Mouse (Mus musculus) embryonic facial prominence, embryonic 14.5 days (tissue): ENCODE data around the gene Fam189b. TPM values are rescaled to one million over a fixed set of nuclear protein-coding genes. Genes with fewer than 3 reads are reported as not detected.

Experiments used
- ATAC-seq: fragments of 200-750 bp; cut with Nextera tagmentation; 2 replicates; pipeline ENCODE4 v1.8.0; 2017; ENCODE audit warnings: low read depth, moderate number of reproducible peaks, moderate TSS enrichment
- DNase-seq: peaks from one replicate; pipeline ENCODE4 v3.0.0-alpha.2; 2015; ENCODE audit warnings: low spot score
- H3K27ac ChIP-seq: fragments of 300-500 bp; sonication (generic); replicated peaks from 2 replicates; pipeline ENCODE4 v1.5.1; 2014; ENCODE audit warnings: low read depth, mild to moderate bottlenecking, low read length, moderate library complexity
- H3K27me3 ChIP-seq: fragments of 300-500 bp; sonication (generic); replicated peaks from 2 replicates; pipeline ENCODE4 v1.6.1; 2014; ENCODE audit warnings: low read length; ENCODE audit not compliant: control insufficient read depth, insufficient read depth
- H3K36me3 ChIP-seq: fragments of 300-500 bp; sonication (generic); 2 replicates; pipeline ENCODE4 v1.6.1; 2014; ENCODE audit warnings: low read length, mixed read lengths; ENCODE audit not compliant: control insufficient read depth, insufficient read depth
- H3K4me1 ChIP-seq: fragments of 300-500 bp; sonication (generic); 2 replicates; pipeline ENCODE4 v1.6.1; 2014; ENCODE audit warnings: antibody characterized with exemption, low read length; ENCODE audit not compliant: control insufficient read depth, insufficient read depth
- H3K4me2 ChIP-seq: fragments of 300-500 bp; sonication (generic); 2 replicates; pipeline ENCODE4 v1.6.1; 2014; ENCODE audit warnings: low read depth, mild to moderate bottlenecking, low read length, moderate library complexity, mixed read lengths
- H3K4me3 ChIP-seq: fragments of 300-500 bp; sonication (generic); 2 replicates; pipeline ENCODE4 v1.5.1; 2014; ENCODE audit warnings: low read depth, mild to moderate bottlenecking, low read length
- H3K9ac ChIP-seq: fragments of 300-500 bp; sonication (generic); 2 replicates; pipeline ENCODE4 v1.6.1; 2014; ENCODE audit warnings: low read depth, mild to moderate bottlenecking, low read length, moderate library complexity, mixed read lengths
- H3K9me3 ChIP-seq: fragments of 300-500 bp; sonication (generic); 2 replicates; pipeline ENCODE4 v1.6.1; 2016; ENCODE audit warnings: low read length; ENCODE audit not compliant: control insufficient read depth
- WGBS: fragments of 180-500 bp; shearing (Covaris S2); extraction: QIAGEN DNeasy Blood & Tissue Kit; methylation state at CpG from one replicate; pipeline ENCODE4 v1.1.7; 2014; 5-methylcytosine and 5-hydroxymethylcytosine counted together
- polyA plus RNA-seq: library from polyadenylated mRNA; unstranded; fragments of >200 nt; fragmentation: Nextera tagmentation; extraction: Ambion mirVana; gene quantifications from 2 replicates; pipeline ENCODE4 v1.2.1, GENCODE M21; 2014

The Fam189b gene
- polyA plus RNA-seq, 1 experiment from 2014 or later: 27.9 TPM

- Histone ChIP-seq H3K9ac (peak overlapping the region; percentile 52; the same call in 1 of the 2 replicates), H3K9me3 (no peaks in the 10 kb centered on the region), H3K27me3 (no peaks in the 10 kb centered on the region), H3K36me3 (peaks cover 19% of the 10 kb centered on the region), H3K27ac (no peak overlapping the region), H3K4me3 (peak overlapping the region; percentile 38; the same call in 1 of the 2 replicates), H3K4me1 (peaks cover 18% of the 10 kb centered on the region), H3K4me2 (peak overlapping the region; percentile 67)
- peak; percentile 67 for DNase-seq
- ATAC-seq: 0 out of 2 replicates have a peak, but pooled peaks have one; percentile 2
- 42% methylated on average over 4 of the region's 4 CpGs for WGBS
Measured at GRCm38 (mm10) chr3:89225918-89226317, 43.0 kb downstream of the Fam189b start.

- Histone ChIP-seq H3K27me3 (no peaks in the 10 kb centered on the region), H3K4me1 (peaks cover 18% of the 10 kb centered on the region), H3K4me3 (peak overlapping the region; percentile 38), H3K9me3 (no peaks in the 10 kb centered on the region), H3K4me2 (peak overlapping the region; percentile 67), H3K27ac (peak overlapping the region; percentile 71; the same call in 1 of the 2 replicates), H3K9ac (peak overlapping the region; percentile 52), H3K36me3 (peaks cover 14% of the 10 kb centered on the region)
- DNase-seq (no peak), ATAC-seq (no peak)
- 25% methylated on average over 11 of the region's 11 CpGs for WGBS
Measured at GRCm38 (mm10) chr3:89226361-89226760, 43.4 kb downstream of the Fam189b start.

- DNase-seq (no peak), ATAC-seq (0 out of 2 replicates have a peak, but pooled peaks have one; percentile 1)
- no peaks in the 10 kb centered on the region for H3K27me3 ChIP-seq
- H3K4me1 ChIP-seq: peaks cover 18% of the 10 kb centered on the region
- H3K9ac ChIP-seq: peak within 1 kb of the TSS; percentile 53
- H3K4me3 ChIP-seq: peak within 1 kb of the TSS; percentile 38
- H3K4me2 ChIP-seq: peak within 1 kb of the TSS; percentile 67
- H3K27ac ChIP-seq: peak within 1 kb of the TSS; percentile 86
- peaks cover 11% of the 10 kb centered on the region for H3K36me3 ChIP-seq
- 9% methylated on average over 9 of the region's 21 CpGs for WGBS
- no peaks in the 10 kb centered on the region for H3K9me3 ChIP-seq
Measured at GRCm38 (mm10) chr3:89226900-89227299, 44.0 kb downstream of the Fam189b start, which contains the start of gene Mtx1. Gene Mtx1, minus strand, starts transcription at chr3:89227088.

GRCm38 (mm10) chr3:89227307-89228179 is 44.6 kb downstream of the Fam189b start:
- Histone ChIP-seq H3K4me1 (peaks cover 18% of the 10 kb centered on the region), H3K27me3 (no peaks in the 10 kb centered on the region), H3K9me3 (no peaks in the 10 kb centered on the region), H3K9ac (peak overlapping the region; percentile 53), H3K4me2 (peak overlapping the region; percentile 67), H3K4me3 (peak overlapping the region; percentile 38), H3K27ac (peak overlapping the region; percentile 86), H3K36me3 (peaks cover 11% of the 10 kb centered on the region)
- WGBS: 4% methylated on average over 35 of the region's 41 CpGs
- DNase-seq (peak; percentile 99), ATAC-seq (peak; percentile 92)

- Histone ChIP-seq H3K9ac (peak overlapping the region; percentile 53), H3K27ac (peak overlapping the region; percentile 86), H3K4me3 (peak overlapping the region; percentile 38), H3K27me3 (no peaks in the 10 kb centered on the region), H3K4me1 (peaks cover 18% of the 10 kb centered on the region), H3K4me2 (peak overlapping the region; percentile 67), H3K36me3 (peaks cover 11% of the 10 kb centered on the region), H3K9me3 (no peaks in the 10 kb centered on the region)
- DNase-seq (peak; percentile 89), ATAC-seq (peak; percentile 51)
- WGBS: under 1% methylated on average over 19 of the region's 20 CpGs
Measured at GRCm38 (mm10) chr3:89228180-89228549, 45.2 kb downstream of the Fam189b start.

GRCm38 (mm10) chr3:89228836-89229235 is 45.9 kb downstream of the Fam189b start, which contains the start of gene Muc1:
Gene Muc1, plus strand, starts transcription at chr3:89229057.
- ATAC-seq: no peak
- no peak for DNase-seq
- no peaks in the 10 kb centered on the region for H3K9me3 ChIP-seq
- peak within 1 kb of the TSS; percentile 67 for H3K4me2 ChIP-seq
- peaks cover 18% of the 10 kb centered on the region for H3K4me1 ChIP-seq
- peak within 1 kb of the TSS; percentile 38 for H3K4me3 ChIP-seq
- no peaks in the 10 kb centered on the region for H3K27me3 ChIP-seq
- H3K27ac ChIP-seq: peak within 1 kb of the TSS; percentile 86
- peak within 1 kb of the TSS; percentile 53 for H3K9ac ChIP-seq
- peaks cover 11% of the 10 kb centered on the region for H3K36me3 ChIP-seq
- WGBS: 28% methylated on average over 10 of the region's 10 CpGs

- Histone ChIP-seq H3K9ac (no peak overlapping the region), H3K4me1 (peaks cover 18% of the 10 kb centered on the region), H3K27me3 (no peaks in the 10 kb centered on the region), H3K36me3 (peaks cover 10% of the 10 kb centered on the region), H3K4me3 (no peak overlapping the region), H3K9me3 (no peaks in the 10 kb centered on the region), H3K27ac (no peak overlapping the region), H3K4me2 (no peak overlapping the region)
- WGBS: 58% methylated on average over 4 of the region's 4 CpGs
- DNase-seq (no peak), ATAC-seq (no peak)
Measured at GRCm38 (mm10) chr3:89229276-89229675, 46.3 kb downstream of the Fam189b start.

- Histone ChIP-seq H3K9me3 (no peaks in the 10 kb centered on the region), H3K27me3 (no peaks in the 10 kb centered on the region), H3K36me3 (peaks cover 7% of the 10 kb centered on the region; the same call in 1 of the 2 replicates), H3K4me3 (no peak overlapping the region), H3K4me1 (peaks cover 18% of the 10 kb centered on the region), H3K9ac (no peak overlapping the region), H3K4me2 (no peak overlapping the region), H3K27ac (no peak overlapping the region)
- 92% methylated on average over 2 of the region's 2 CpGs for WGBS
- ATAC-seq: no peak
- no peak for DNase-seq
Measured at GRCm38 (mm10) chr3:89230561-89230960, 47.6 kb downstream of the Fam189b start.
